Mouse (Mus musculus) monocyte, adult 5-6 weeks (primary cell): ENCODE data around the gene Lhx8. TPM values are rescaled to one million over a fixed set of nuclear protein-coding genes. Genes with fewer than 3 reads are reported as not detected.

ENCODE experiments used
- ATAC-seq: fragments of 153-309, 156-312 bp; replicated peaks from 2 replicates; pipeline ENCODE4 v1.8.0; 2017; ENCODE audit warnings: mild to moderate bottlenecking; ENCODE audit not compliant: low TSS enrichment, insufficient number of reproducible peaks, severe bottlenecking, poor library complexity, low FRiP score
- total RNA-seq: library from RNA; stranded (forward); fragments of 200-1000, 200-491, 200-594 nt; gene quantifications from 3 replicates; pipeline ENCODE4 v1.2.3, GENCODE M21; 2017

Gene Lhx8
- total RNA-seq, 1 experiment from 2014 or later: not detected

- no peak for ATAC-seq
These were observed 2.4 kb downstream of the Lhx8 start for GRCm38 (mm10) chr3:154327883-154328720.

- no peak for ATAC-seq
These were observed 3.2 kb downstream of the Lhx8 start for GRCm38 (mm10) chr3:154327110-154327882.

- ATAC-seq: no peak
These were observed 8.4 kb downstream of the Lhx8 start for GRCm38 (mm10) chr3:154321921-154322574.

- no peak for ATAC-seq
These were observed 12.7 kb downstream of the Lhx8 start for GRCm38 (mm10) chr3:154317651-154318248.

GRCm38 (mm10) chr3:154305163-154305884 is 25.1 kb downstream of the Lhx8 start:
- no peak for ATAC-seq

- ATAC-seq: no peak
These were observed 29.4 kb downstream of the Lhx8 start for GRCm38 (mm10) chr3:154301102-154301501.

- ATAC-seq: no peak
These were observed 30.5 kb downstream of the Lhx8 start for GRCm38 (mm10) chr3:154300006-154300405.

GRCm38 (mm10) chr3:154298490-154298889 is 32.0 kb downstream of the Lhx8 start:
- no peak for ATAC-seq

- ATAC-seq: no peak
These were observed 33.0 kb downstream of the Lhx8 start for GRCm38 (mm10) chr3:154297499-154297898.

GRCm38 (mm10) chr3:154294924-154295834 is 35.3 kb downstream of the Lhx8 start:
- ATAC-seq: no peak

- ATAC-seq: no peak
These were observed 36.5 kb downstream of the Lhx8 start for GRCm38 (mm10) chr3:154293839-154294490.

GRCm38 (mm10) chr3:154292126-154292525 is 38.3 kb downstream of the Lhx8 start:
- ATAC-seq: no peak

GRCm38 (mm10) chr3:154290351-154290750 is 40.1 kb downstream of the Lhx8 start:
- no peak for ATAC-seq

GRCm38 (mm10) chr3:154288429-154289069 is 41.9 kb downstream of the Lhx8 start:
- no peak for ATAC-seq

- no peak for ATAC-seq
These were observed 43.2 kb downstream of the Lhx8 start for GRCm38 (mm10) chr3:154287217-154287616.

GRCm38 (mm10) chr3:154285351-154285750 is 45.1 kb downstream of the Lhx8 start:
- ATAC-seq: no peak

- no peak for ATAC-seq
These were observed 46.2 kb downstream of the Lhx8 start for GRCm38 (mm10) chr3:154284260-154284659.
